Mouse (Mus musculus) liver, adult 2 months (tissue): ENCODE data around the gene Dync1i2. TPM values are rescaled to one million over a fixed set of nuclear protein-coding genes. Genes with fewer than 3 reads are reported as not detected.

ENCODE experiments used
- DNase-seq: peaks from one replicate; pipeline ENCODE4 v3.0.0-alpha.2; 2011; ENCODE audit warnings: low read depth, low spot score; ENCODE audit errors: extremely low read depth
- H3K27ac ChIP-seq: fragments of 200-500 bp; replicated peaks from 2 replicates; pipeline ENCODE4 v1.5.1; 2012; ENCODE audit warnings: low read depth, mild to moderate bottlenecking, control low read depth, inconsistent platforms, low read length; ENCODE audit not compliant: insufficient read depth
- H3K27me3 ChIP-seq: fragments of 200-500 bp; 2 replicates; pipeline ENCODE4 v1.6.1; 2012; ENCODE audit warnings: mild to moderate bottlenecking, moderate library complexity, low read length, inconsistent platforms; ENCODE audit not compliant: control insufficient read depth, insufficient read depth
- H3K36me3 ChIP-seq: fragments of 200-500 bp; 2 replicates; pipeline ENCODE4 v1.6.1; 2012; ENCODE audit warnings: low read length, inconsistent platforms; ENCODE audit not compliant: control insufficient read depth, insufficient read depth
- H3K4me1 ChIP-seq: fragments of 200-500 bp; 2 replicates; pipeline ENCODE4 v1.6.1; 2011; ENCODE audit warnings: low read length; ENCODE audit not compliant: control insufficient read depth, insufficient read depth
- H3K4me3 ChIP-seq: fragments of 200-500 bp; 2 replicates; pipeline ENCODE4 v1.5.1; 2011; ENCODE audit warnings: low read depth, mild to moderate bottlenecking, control low read depth, low read length, moderate library complexity; ENCODE audit not compliant: insufficient read depth
- H3K79me2 ChIP-seq: fragments of 200-500 bp; 2 replicates; pipeline ENCODE4 v1.6.1; 2012; ENCODE audit warnings: inconsistent platforms, mild to moderate bottlenecking, low read length, moderate library complexity; ENCODE audit not compliant: control insufficient read depth, insufficient read depth
- H3K9ac ChIP-seq: fragments of 200-500 bp; 2 replicates; pipeline ENCODE4 v1.6.1; 2012; ENCODE audit warnings: low read depth, mild to moderate bottlenecking, control low read depth, inconsistent platforms, low read length
- CTCF ChIP-seq: fragments of 200-500 bp; IDR thresholded peaks from 2 replicates; pipeline ENCODE4 v1.5.1; 2011; ENCODE audit warnings: low read depth, low read length, control low read depth
- POLR2A ChIP-seq: fragments of 200-500 bp; IDR thresholded peaks from 2 replicates; pipeline ENCODE4 v1.6.1; 2011; ENCODE audit warnings: low read length, control low read depth; ENCODE audit not compliant: insufficient read depth; ENCODE audit errors: extremely low read depth
- WGBS: fragments of 180-500 bp; shearing (Covaris S2); methylation state at CpG from one replicate; pipeline ENCODE4 v1.1.7; 2018; 5-methylcytosine and 5-hydroxymethylcytosine counted together
- polyA plus RNA-seq: library from polyadenylated mRNA; depleted of rRNA; stranded (reverse); fragments of >200 nt; gene quantifications from 2 replicates; pipeline ENCODE4 v1.2.3, GENCODE M21; 2012
- total RNA-seq: library from RNA; depleted of rRNA; stranded (reverse); fragments of >200 nt; gene quantifications from 2 replicates; pipeline ENCODE4 v1.2.3, GENCODE M21; 2014

The Dync1i2 gene
- total and polyA plus RNA-seq, 2 experiments, result 9.1 to 23.0 TPM

DNA sequence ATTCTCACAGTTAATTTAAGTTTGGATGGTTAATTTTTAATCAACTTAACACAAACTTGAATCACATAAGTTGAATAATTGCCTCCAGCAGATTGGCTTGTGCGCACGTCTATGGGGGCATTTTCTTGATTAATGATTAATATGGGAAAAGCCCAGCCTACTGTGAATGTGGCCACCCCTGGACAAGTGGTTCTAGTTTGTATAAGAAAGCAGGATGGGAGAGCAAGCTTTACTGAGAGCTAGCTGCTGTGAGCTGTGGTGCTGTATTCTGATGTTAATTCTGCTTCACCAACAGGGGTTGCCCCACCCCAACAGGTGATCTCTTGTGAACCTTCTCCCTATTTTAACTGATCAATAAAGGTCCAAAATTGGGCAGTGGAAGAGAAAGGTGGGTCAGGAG is 22.6 kb upstream of the Dync1i2 start:
- TF ChIP-seq POLR2A, result no peak
- TF ChIP-seq CTCF, result no peak
- H3K9ac ChIP-seq, result no peak overlapping the region
- H3K4me1 ChIP-seq, result no peaks in the 10 kb centered on the region
- WGBS, result 40% methylated on average over 2 of the region's 2 CpGs
- H3K27me3 ChIP-seq, result no peaks in the 10 kb centered on the region
- H3K27ac ChIP-seq, result no peak overlapping the region
- H3K79me2 ChIP-seq, result no peaks in the 10 kb centered on the region
- H3K4me3 ChIP-seq, result no peak overlapping the region
- DNase-seq, result no peak
- no peaks in the 10 kb centered on the region for H3K36me3 ChIP-seq

DNA sequence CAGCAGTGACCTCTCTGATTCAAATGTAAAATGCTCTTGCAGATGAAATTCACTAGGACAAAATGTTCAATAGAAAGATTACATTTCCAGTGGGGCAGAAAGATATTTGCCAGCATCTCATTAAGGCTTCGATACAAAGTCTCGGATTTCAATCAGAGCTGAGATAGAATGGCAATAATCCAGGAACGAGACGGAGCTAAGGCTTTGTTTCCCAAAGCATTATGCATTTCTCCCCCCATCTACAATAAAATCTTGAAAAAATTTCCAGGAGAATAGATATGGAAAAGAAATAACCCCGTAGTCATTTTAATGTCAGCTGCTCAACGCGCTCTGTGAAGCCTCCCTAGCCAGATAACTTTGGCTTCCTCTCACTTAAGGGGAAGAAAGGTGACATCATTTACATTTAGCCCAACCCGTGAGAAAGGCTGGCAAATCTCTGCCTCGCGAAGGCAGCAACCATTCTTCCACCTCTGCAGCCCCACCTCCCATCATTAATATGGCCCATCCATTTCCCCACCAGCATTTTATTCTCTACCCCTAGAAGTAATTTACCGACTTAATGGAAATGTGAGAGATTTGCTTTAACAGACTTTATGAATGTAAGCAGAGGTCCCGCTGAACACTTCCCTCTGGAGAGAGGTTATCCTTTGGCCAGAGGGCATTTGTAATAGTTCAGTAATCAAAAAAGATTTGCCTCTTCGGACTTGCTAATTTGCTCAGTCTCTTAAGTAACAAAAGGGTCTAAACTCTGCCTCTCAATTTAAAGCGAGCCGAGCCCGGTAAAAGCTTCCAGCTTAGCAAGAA is 19.9 kb upstream of the Dync1i2 start:
- Histone ChIP-seq H3K9ac (no peak overlapping the region), H3K4me1 (no peaks in the 10 kb centered on the region), H3K27ac (no peak overlapping the region), H3K79me2 (no peaks in the 10 kb centered on the region), H3K36me3 (no peaks in the 10 kb centered on the region), H3K27me3 (no peaks in the 10 kb centered on the region), H3K4me3 (no peak overlapping the region)
- no peak for DNase-seq
- 60% methylated on average over 16 of the region's 16 CpGs for WGBS
- TF ChIP-seq CTCF (no peak), POLR2A (no peak)

- DNase-seq, result no peak
- Histone ChIP-seq H3K27ac (no peak overlapping the region), H3K79me2 (no peaks in the 10 kb centered on the region), H3K4me3 (no peak overlapping the region), H3K27me3 (no peaks in the 10 kb centered on the region), H3K36me3 (no peaks in the 10 kb centered on the region), H3K4me1 (no peaks in the 10 kb centered on the region), H3K9ac (no peak overlapping the region)
- 67% methylated on average over 17 of the region's 17 CpGs for WGBS
- no peak for TF ChIP-seq CTCF
- TF ChIP-seq POLR2A, result no peak
Measured at GRCm38 (mm10) chr2:71192195-71192807, 19.2 kb upstream of the Dync1i2 start.

- peak; percentile 6 for DNase-seq
Measured at GRCm38 (mm10) chr2:71194137-71194960, 17.2 kb upstream of the Dync1i2 start.

GRCm38 (mm10) chr2:71196947-71197346 is 14.6 kb upstream of the Dync1i2 start:
- Histone ChIP-seq H3K4me3 (no peak overlapping the region), H3K36me3 (no peaks in the 10 kb centered on the region), H3K4me1 (no peaks in the 10 kb centered on the region), H3K27me3 (no peaks in the 10 kb centered on the region), H3K79me2 (no peaks in the 10 kb centered on the region), H3K27ac (no peak overlapping the region), H3K9ac (no peak overlapping the region)
- TF ChIP-seq POLR2A, result no peak
- TF ChIP-seq CTCF, result no peak
- 73% methylated on average over 4 of the region's 4 CpGs for WGBS
- DNase-seq, result peak; percentile 7

More at GRCm38 (mm10) chr2:71194137-71194960, 17.2 kb upstream of the Dync1i2 start:
- H3K27me3 ChIP-seq, result no peaks in the 10 kb centered on the region
- H3K79me2 ChIP-seq, result no peaks in the 10 kb centered on the region
- H3K4me3 ChIP-seq, result no peak overlapping the region
- no peak overlapping the region for H3K9ac ChIP-seq
- no peak for TF ChIP-seq POLR2A
- no peak for TF ChIP-seq CTCF
- no peak overlapping the region for H3K27ac ChIP-seq
- H3K4me1 ChIP-seq, result no peaks in the 10 kb centered on the region
- H3K36me3 ChIP-seq, result no peaks in the 10 kb centered on the region
- 79% methylated on average over 10 of the region's 10 CpGs for WGBS
